Mouse (Mus musculus) liver, embryonic 12.5 days (tissue): ENCODE measurements around the gene Rab3il1. TPM values are rescaled to one million over a fixed set of nuclear protein-coding genes. Genes with fewer than 3 reads are reported as not detected.

Source experiments
- polyA plus RNA-seq: library from polyadenylated mRNA; unstranded; fragments of >200 nt; fragmentation: Nextera tagmentation; extraction: Ambion mirVana; gene quantifications from 2 replicates; pipeline ENCODE4 v1.2.1, GENCODE M21; 2016

Rab3il1 gene
- polyA plus RNA-seq, 1 experiment from 2014 or later = 191 TPM

Other genes with a start within 250 kb of the Rab3il1 start
- gene Scgb2a2, start 154.1 kb upstream of the Rab3il1 start, polyA plus RNA-seq = not detected in 2 replicates
- 157 and 159 TPM in 2 replicates for gene Incenp, start 102.1 kb upstream of the Rab3il1 start, polyA plus RNA-seq
- 5,199 and 5,262 TPM in 2 replicates for gene Fth1, start 21.1 kb upstream of the Rab3il1 start, polyA plus RNA-seq
- gene Best1, start within 50 bp of the Rab3il1 start, polyA plus RNA-seq = 0.17 and 0.32 TPM in 2 replicates
- 6.9 and 10.0 TPM in 2 replicates for gene Fads3, start 39.9 kb downstream of the Rab3il1 start, polyA plus RNA-seq
- 88.4 and 89.9 TPM in 2 replicates for gene Fads2, start 100.1 kb downstream of the Rab3il1 start, polyA plus RNA-seq
- gene Fads1, start 181.2 kb downstream of the Rab3il1 start, polyA plus RNA-seq = 86.4 and 91.6 TPM in 2 replicates
- 350 and 353 TPM in 2 replicates for gene Tmem258, start 202.3 kb downstream of the Rab3il1 start, polyA plus RNA-seq
- gene Fen1, start 202.5 kb downstream of the Rab3il1 start, polyA plus RNA-seq = 198 and 200 TPM in 2 replicates
- 6.6 TPM in 2 replicates for gene Myrf, start 239.1 kb downstream of the Rab3il1 start, polyA plus RNA-seq